Mouse (Mus musculus): ENCODE results near the gene Zfp358.

Zfp358 gene

GRCm38 (mm10) chr8:3537666-3538065 is 44.7 kb downstream of the Zfp358 start:
- in situ Hi-C loops (cut with MboI; ENCODE audit: low pct_unique_long_range_greater_than_20kb in 1 of 2, low sequenced_read_pairs in 2 of 2, unreplicated experiment in 1 of 2), result no loop called here

- in situ Hi-C loops (cut with MboI; ENCODE audit: low pct_unique_long_range_greater_than_20kb in 1 of 2, low sequenced_read_pairs in 2 of 2, unreplicated experiment in 1 of 2), result no loop called here
Measured at GRCm38 (mm10) chr8:3539146-3539545, 46.2 kb downstream of the Zfp358 start.

GRCm38 (mm10) chr8:3540076-3540475 is 47.1 kb downstream of the Zfp358 start:
- in situ Hi-C loops (cut with MboI; ENCODE audit: low pct_unique_long_range_greater_than_20kb in 1 of 2, low sequenced_read_pairs in 2 of 2, unreplicated experiment in 1 of 2), result no loop called here

GRCm38 (mm10) chr8:3546511-3546910 is 53.6 kb downstream of the Zfp358 start:
- in situ Hi-C loops (cut with MboI; ENCODE audit: low pct_unique_long_range_greater_than_20kb in 1 of 2, low sequenced_read_pairs in 2 of 2, unreplicated experiment in 1 of 2), result no loop called here
